Mouse (Mus musculus): ENCODE measurements at regions not wholly inside any gene's neighbourhood (a gene's known extent, or its start where the extent isn't known, plus 50 kb on each side); places are given as distances from the start of the nearest gene placed in this dataset.
A peak's percentile ranks its signal among the peaks of the same experiment; 100 is the strongest.

GRCm38 (mm10) chr5:4554972-4555371, 202.9 kb downstream of the Fzd1 start:
- H3K9me3 ChIP-seq (replicated peaks) = no peaks in the 10 kb centered on the region
- no peaks in the 10 kb centered on the region for H3K4me1 ChIP-seq (replicated peaks)
- H3K4me3 ChIP-seq (replicated peaks) = no peak overlapping the region
- H3K27me3 ChIP-seq = no peaks in the 10 kb centered on the region
- no peak overlapping the region for H3K9ac ChIP-seq
- no peak overlapping the region for H3K27ac ChIP-seq (replicated peaks)
- 41% methylated on average over 2 of the region's 2 CpGs for WGBS (ENCODE audit: insufficient replicate concordance)
- ATAC-seq (ENCODE audit: insufficient read depth) = no peak
- H3K4me2 ChIP-seq = no peak overlapping the region
- no peaks in the 10 kb centered on the region for H3K36me3 ChIP-seq (replicated peaks)

GRCm38 (mm10) chr5:4538572-4538971, 219.3 kb downstream of the Fzd1 start:
- WGBS (ENCODE audit: insufficient replicate concordance) = 58% methylated on average over 6 of the region's 6 CpGs
- H3K4me2 ChIP-seq = no peak overlapping the region
- no peak overlapping the region for H3K9ac ChIP-seq
- no peaks in the 10 kb centered on the region for H3K36me3 ChIP-seq (replicated peaks)
- ATAC-seq (ENCODE audit: insufficient read depth) = no peak
- no peaks in the 10 kb centered on the region for H3K9me3 ChIP-seq (replicated peaks)
- no peak overlapping the region for H3K4me3 ChIP-seq (replicated peaks)
- no peak overlapping the region for H3K27ac ChIP-seq (replicated peaks)
- H3K4me1 ChIP-seq (replicated peaks) = no peaks in the 10 kb centered on the region
- H3K27me3 ChIP-seq = no peaks in the 10 kb centered on the region

- ATAC-seq (ENCODE audit: insufficient read depth) = no peak
Observed at GRCm38 (mm10) chr5:4536790-4537189, 221.0 kb downstream of the Fzd1 start.

GRCm38 (mm10) chr5:4535951-4536350, 221.9 kb downstream of the Fzd1 start:
- no peak overlapping the region for H3K4me3 ChIP-seq (replicated peaks)
- no peak for ATAC-seq (ENCODE audit: insufficient read depth)
- H3K27ac ChIP-seq (replicated peaks) = no peak overlapping the region
- no peak overlapping the region for H3K4me2 ChIP-seq
- 57% methylated on average over 8 of the region's 8 CpGs for whole genome bisulfite sequencing (ENCODE audit: insufficient replicate concordance)
- H3K9ac ChIP-seq = no peak overlapping the region
- no peaks in the 10 kb centered on the region for H3K9me3 ChIP-seq (replicated peaks)
- no peaks in the 10 kb centered on the region for H3K4me1 ChIP-seq (replicated peaks)
- no peaks in the 10 kb centered on the region for H3K27me3 ChIP-seq
- no peaks in the 10 kb centered on the region for H3K36me3 ChIP-seq (replicated peaks)

More at GRCm38 (mm10) chr5:4536790-4537189, 221.0 kb downstream of the Fzd1 start:
- no peaks in the 10 kb centered on the region for H3K9me3 ChIP-seq (replicated peaks)
- no peaks in the 10 kb centered on the region for H3K36me3 ChIP-seq (replicated peaks)
- no peak overlapping the region for H3K4me2 ChIP-seq
- H3K4me1 ChIP-seq (replicated peaks) = no peaks in the 10 kb centered on the region
- H3K27me3 ChIP-seq = no peaks in the 10 kb centered on the region
- H3K27ac ChIP-seq (replicated peaks) = no peak overlapping the region
- WGBS (ENCODE audit: insufficient replicate concordance) = 20% methylated on average over 2 of the region's 2 CpGs
- H3K4me3 ChIP-seq (replicated peaks) = no peak overlapping the region
- H3K9ac ChIP-seq = no peak overlapping the region

GRCm38 (mm10) chr5:4534512-4534911, 223.3 kb downstream of the Fzd1 start:
- no peaks in the 10 kb centered on the region for H3K27me3 ChIP-seq
- no peaks in the 10 kb centered on the region for H3K9me3 ChIP-seq (replicated peaks)
- H3K36me3 ChIP-seq (replicated peaks) = no peaks in the 10 kb centered on the region
- 37% methylated on average over 2 of the region's 2 CpGs for WGBS (ENCODE audit: insufficient replicate concordance)
- no peak overlapping the region for H3K4me2 ChIP-seq
- no peak overlapping the region for H3K4me3 ChIP-seq (replicated peaks)
- no peaks in the 10 kb centered on the region for H3K4me1 ChIP-seq (replicated peaks)
- H3K27ac ChIP-seq (replicated peaks) = no peak overlapping the region
- ATAC-seq (ENCODE audit: insufficient read depth) = no peak
- H3K9ac ChIP-seq = no peak overlapping the region

GRCm38 (mm10) chr5:4530236-4531067, 227.4 kb downstream of the Fzd1 start:
- Histone ChIP-seq H3K4me1 (replicated peaks) (no peaks in the 10 kb centered on the region), H3K36me3 (replicated peaks) (no peaks in the 10 kb centered on the region), H3K27ac (replicated peaks) (0 out of 2 replicates have a peak overlapping the region, but pooled peaks have one; percentile 19), H3K4me2 (no peak overlapping the region), H3K4me3 (replicated peaks) (no peak overlapping the region), H3K9ac (no peak overlapping the region), H3K9me3 (replicated peaks) (no peaks in the 10 kb centered on the region), H3K27me3 (no peaks in the 10 kb centered on the region)
- peak; percentile 49 for ATAC-seq (ENCODE audit: insufficient read depth)
- WGBS (ENCODE audit: insufficient replicate concordance) = 19% methylated on average over 10 of the region's 10 CpGs

GRCm38 (mm10) chr5:4526042-4526815, 231.6 kb downstream of the Fzd1 start:
- H3K4me1 ChIP-seq (replicated peaks) = no peaks in the 10 kb centered on the region
- ATAC-seq (ENCODE audit: insufficient read depth) = no peak

GRCm38 (mm10) chr5:4500599-4500998, 257.2 kb downstream of the Fzd1 start:
- Histone ChIP-seq H3K9me3 (replicated peaks) (no peaks in the 10 kb centered on the region), H3K27ac (replicated peaks) (no peak overlapping the region), H3K36me3 (replicated peaks) (no peaks in the 10 kb centered on the region), H3K4me2 (no peak overlapping the region), H3K27me3 (no peaks in the 10 kb centered on the region), H3K4me1 (replicated peaks) (no peaks in the 10 kb centered on the region), H3K4me3 (replicated peaks) (no peak overlapping the region), H3K9ac (no peak overlapping the region)
- no peak for ATAC-seq (ENCODE audit: insufficient read depth)
- 56% methylated on average over 3 of the region's 3 CpGs for WGBS (ENCODE audit: insufficient replicate concordance)

More at GRCm38 (mm10) chr5:4526042-4526815, 231.6 kb downstream of the Fzd1 start:
- Histone ChIP-seq H3K9ac (no peak overlapping the region), H3K27ac (replicated peaks) (no peak overlapping the region), H3K9me3 (replicated peaks) (no peaks in the 10 kb centered on the region), H3K27me3 (no peaks in the 10 kb centered on the region), H3K4me2 (no peak overlapping the region), H3K36me3 (replicated peaks) (no peaks in the 10 kb centered on the region), H3K4me3 (replicated peaks) (no peak overlapping the region)
- 45% methylated on average over 9 of the region's 9 CpGs for WGBS (ENCODE audit: insufficient replicate concordance)

GRCm38 (mm10) chr5:4499036-4499435, 258.8 kb downstream of the Fzd1 start:
- no peak for ATAC-seq (ENCODE audit: insufficient read depth)
- no peaks in the 10 kb centered on the region for H3K4me1 ChIP-seq (replicated peaks)
- H3K36me3 ChIP-seq (replicated peaks) = no peaks in the 10 kb centered on the region
- no peaks in the 10 kb centered on the region for H3K27me3 ChIP-seq
- H3K27ac ChIP-seq (replicated peaks) = no peak overlapping the region
- H3K9ac ChIP-seq = no peak overlapping the region
- H3K4me3 ChIP-seq (replicated peaks) = no peak overlapping the region
- H3K9me3 ChIP-seq (replicated peaks) = no peaks in the 10 kb centered on the region
- H3K4me2 ChIP-seq = no peak overlapping the region
- WGBS (ENCODE audit: insufficient replicate concordance) = 24% methylated on average over 4 of the region's 4 CpGs

GRCm38 (mm10) chr5:4498425-4498824, 259.4 kb downstream of the Fzd1 start:
- no peaks in the 10 kb centered on the region for H3K4me1 ChIP-seq (replicated peaks)
- H3K4me3 ChIP-seq (replicated peaks) = no peak overlapping the region
- no peak for ATAC-seq (ENCODE audit: insufficient read depth)
- H3K36me3 ChIP-seq (replicated peaks) = no peaks in the 10 kb centered on the region
- no peak overlapping the region for H3K27ac ChIP-seq (replicated peaks)
- WGBS (ENCODE audit: insufficient replicate concordance) = 72% methylated on average over 3 of the region's 3 CpGs
- no peak overlapping the region for H3K4me2 ChIP-seq
- H3K9ac ChIP-seq = no peak overlapping the region
- H3K9me3 ChIP-seq (replicated peaks) = no peaks in the 10 kb centered on the region
- no peaks in the 10 kb centered on the region for H3K27me3 ChIP-seq

GRCm38 (mm10) chr5:4496907-4497200, 261.0 kb downstream of the Fzd1 start:
- H3K4me2 ChIP-seq = no peak overlapping the region
- no peaks in the 10 kb centered on the region for H3K4me1 ChIP-seq (replicated peaks)
- H3K9me3 ChIP-seq (replicated peaks) = no peaks in the 10 kb centered on the region
- no peak overlapping the region for H3K27ac ChIP-seq (replicated peaks)
- no peak overlapping the region for H3K4me3 ChIP-seq (replicated peaks)
- no peaks in the 10 kb centered on the region for H3K36me3 ChIP-seq (replicated peaks)
- ATAC-seq (ENCODE audit: insufficient read depth) = no peak
- no peak overlapping the region for H3K9ac ChIP-seq
- no peaks in the 10 kb centered on the region for H3K27me3 ChIP-seq
- WGBS (ENCODE audit: insufficient replicate concordance) = 10% methylated on average over 3 of the region's 3 CpGs
